Mouse (Mus musculus) heart, embryonic 14.5 days (tissue): ENCODE measurements around the gene Sat2. TPM values are rescaled to one million over a fixed set of nuclear protein-coding genes. Genes with fewer than 3 reads are reported as not detected.
A peak's percentile ranks its signal among the peaks of the same experiment; 100 is the strongest.

Experiments used
- ATAC-seq: fragments of 200-750 bp; cut with Nextera tagmentation; 2 replicates; pipeline ENCODE4 v1.8.0; 2017; ENCODE audit warnings: low read depth, moderate TSS enrichment; ENCODE audit not compliant: insufficient number of reproducible peaks, insufficient read depth, low FRiP score
- H3K27ac ChIP-seq, 2 experiments: fragments of 200-500 bp in 1 of 2; fragments of 300-500 bp in 1 of 2; sonication (generic) in 1 of 2; replicated peaks in 1 of 2; 2 replicates each; pipeline ENCODE4 v1.5.1; 2012 to 2014; ENCODE audit warnings: low read depth in 2 of 2, low read length in 2 of 2, control low read depth in 1 of 2, mild to moderate bottlenecking in 1 of 2, mixed read lengths in 1 of 2; ENCODE audit not compliant: control insufficient read depth in 1 of 2, insufficient read depth in 1 of 2
- H3K27me3 ChIP-seq: fragments of 300-500 bp; sonication (generic); 2 replicates; pipeline ENCODE4 v1.6.1; 2014; ENCODE audit warnings: mild to moderate bottlenecking, low read length, control low read depth; ENCODE audit not compliant: control insufficient read depth, insufficient read depth
- H3K36me3 ChIP-seq: fragments of 300-500 bp; sonication (generic); 2 replicates; pipeline ENCODE4 v1.6.1; 2014; ENCODE audit warnings: mild to moderate bottlenecking, control low read depth, low read length, mixed read lengths; ENCODE audit not compliant: control insufficient read depth, insufficient read depth
- H3K4me1 ChIP-seq, 2 experiments: fragments of 200-500 bp in 1 of 2; fragments of 300-500 bp in 1 of 2; sonication (generic) in 1 of 2; 2 replicates each; pipeline ENCODE4 v1.6.1; 2012 to 2014; ENCODE audit warnings: low read length in 2 of 2, control low read depth in 1 of 2, mixed read lengths in 1 of 2; ENCODE audit not compliant: control insufficient read depth in 2 of 2, insufficient read depth in 2 of 2
- H3K4me2 ChIP-seq: fragments of 300-500 bp; sonication (generic); 2 replicates; pipeline ENCODE4 v1.6.1; 2014; ENCODE audit warnings: mild to moderate bottlenecking, low read length
- H3K4me3 ChIP-seq, 2 experiments: fragments of 200-500 bp in 1 of 2; fragments of 300-500 bp in 1 of 2; sonication (generic) in 1 of 2; 2 replicates each; pipeline ENCODE4 v1.5.1; 2012 to 2014; ENCODE audit warnings: low read length in 2 of 2, mild to moderate bottlenecking in 2 of 2, control low read depth in 1 of 2, low read depth in 1 of 2, moderate library complexity in 1 of 2; ENCODE audit not compliant: control insufficient read depth in 1 of 2, insufficient read depth in 1 of 2
- H3K9ac ChIP-seq: fragments of 300-500 bp; sonication (generic); 2 replicates; pipeline ENCODE4 v1.6.1; 2014; ENCODE audit warnings: mild to moderate bottlenecking, low read length
- H3K9me3 ChIP-seq: fragments of 300-500 bp; sonication (generic); 2 replicates; pipeline ENCODE4 v1.6.1; 2016; ENCODE audit warnings: low read length, control low read depth; ENCODE audit not compliant: control insufficient read depth
- WGBS: fragments of 180-500 bp; shearing (Covaris S2); extraction: QIAGEN DNeasy Blood & Tissue Kit; methylation state at CpG from one replicate; pipeline ENCODE4 v1.1.7; 2014; 5-methylcytosine and 5-hydroxymethylcytosine counted together
- polyA plus RNA-seq: library from polyadenylated mRNA; unstranded; fragments of >200 nt; fragmentation: Nextera tagmentation; extraction: Ambion mirVana; gene quantifications from 2 replicates; pipeline ENCODE4 v1.2.1, GENCODE M21; 2014

Sat2 gene
- polyA plus RNA-seq, 1 experiment from 2014 or later: 17.9 TPM

- 83% methylated on average over 15 of the region's 15 CpGs for WGBS
- Histone ChIP-seq H3K4me3 (no peak overlapping the region), H3K27me3 (no peaks in the 10 kb centered on the region), H3K9ac (no peak overlapping the region), H3K27ac (no peak overlapping the region), H3K4me2 (no peak overlapping the region), H3K4me1 (peaks cover 4 to 19% of the 10 kb centered on the region in 2 experiments), H3K36me3 (peaks cover 63% of the 10 kb centered on the region), H3K9me3 (no peaks in the 10 kb centered on the region)
- ATAC-seq: no peak
Measured at GRCm38 (mm10) chr11:69657462-69657881, 35.6 kb downstream of the Sat2 start.

DNA sequence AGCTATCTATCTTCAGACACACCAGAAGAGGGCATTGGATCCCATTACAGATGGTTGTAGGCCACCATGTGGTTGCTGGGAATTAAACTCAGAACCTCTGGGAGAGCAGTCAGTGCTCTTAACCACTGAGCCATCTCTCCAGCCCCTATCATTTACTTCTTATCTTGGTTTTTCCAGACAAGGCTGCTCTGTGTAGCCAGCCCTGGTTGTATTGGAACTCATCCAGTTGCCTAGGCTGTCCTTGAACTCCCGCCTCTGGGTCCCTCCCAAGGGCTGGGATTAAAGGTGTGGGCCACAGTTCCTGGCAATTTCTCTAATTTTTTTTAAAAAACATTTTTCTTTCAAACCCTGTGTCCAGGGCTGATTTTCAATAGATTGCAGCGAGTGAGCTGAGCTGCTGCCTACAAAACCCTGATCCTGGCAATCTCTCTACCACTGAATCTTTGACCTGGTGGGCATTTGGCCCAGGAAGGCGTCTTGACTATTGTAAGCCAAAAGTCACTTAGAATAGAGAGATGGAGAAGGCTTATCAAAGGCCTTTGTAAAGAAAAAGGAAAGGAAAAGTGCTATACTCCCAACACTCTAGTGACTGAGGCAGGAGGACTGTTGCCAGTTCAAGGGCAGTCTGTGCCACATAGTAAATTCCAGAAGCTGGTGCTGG is 39.5 kb downstream of the Sat2 start:
- H3K9ac ChIP-seq: peak overlapping the region; percentile 78
- H3K4me2 ChIP-seq: peak overlapping the region; percentile 68
- peak overlapping the region; percentile 57 to 85 for H3K4me3 ChIP-seq
- no peak for ATAC-seq
- peak overlapping the region; percentile 91 to 99 for H3K27ac ChIP-seq
- no peaks in the 10 kb centered on the region for H3K9me3 ChIP-seq
- H3K27me3 ChIP-seq: no peaks in the 10 kb centered on the region
- 64% methylated on average over 3 of the region's 3 CpGs for WGBS
- H3K36me3 ChIP-seq: peaks cover 66% of the 10 kb centered on the region
- peaks cover 8 to 20% of the 10 kb centered on the region in 2 experiments for H3K4me1 ChIP-seq

DNA sequence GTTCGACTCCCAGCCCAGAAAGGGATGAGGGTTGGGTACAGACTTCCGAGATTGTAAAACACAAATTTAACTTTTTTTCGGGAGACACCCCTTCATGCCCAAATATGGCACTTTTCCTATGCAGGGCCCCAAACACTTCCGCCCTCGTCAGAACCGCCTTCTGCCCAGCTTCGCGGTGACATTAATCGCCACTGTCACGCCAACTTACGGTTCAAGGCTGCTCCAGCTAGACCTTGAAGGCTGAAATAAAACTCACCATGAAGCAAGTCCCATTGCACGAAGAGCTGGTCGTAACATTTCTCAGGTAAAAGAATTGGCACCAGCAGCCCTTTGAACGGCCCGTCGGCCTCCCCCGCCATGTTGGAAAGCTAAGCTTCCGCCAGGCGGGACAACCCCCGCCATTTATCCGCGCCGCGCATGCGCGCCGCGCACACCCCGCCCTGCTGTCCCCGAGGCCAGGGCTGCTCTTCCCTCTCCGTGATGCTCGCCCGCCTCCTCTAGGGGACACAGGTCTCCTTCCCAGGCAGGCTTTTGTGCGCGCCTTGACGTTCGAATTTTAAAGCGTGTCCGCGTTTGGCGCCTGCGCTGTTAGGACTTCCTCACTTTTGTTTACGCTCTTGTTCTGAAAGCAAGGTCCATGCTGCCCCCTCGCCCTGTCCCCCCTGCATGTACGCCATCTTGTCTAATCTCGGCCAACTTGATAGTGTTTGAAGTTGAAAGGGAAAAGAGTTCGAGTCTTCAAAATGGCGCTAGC is 40.6 kb downstream of the Sat2 start, which contains the start of gene Mpdu1:
Mpdu1 (minus strand) TSS at position 430 of the 754 bp plus-strand sequence.
- no peaks in the 10 kb centered on the region for H3K27me3 ChIP-seq
- peaks cover 8 to 20% of the 10 kb centered on the region in 2 experiments for H3K4me1 ChIP-seq
- H3K4me3 ChIP-seq: peak within 1 kb of the TSS; percentile 57 to 85
- peak; percentile 95 for ATAC-seq
- H3K27ac ChIP-seq: peak within 1 kb of the TSS; percentile 91 to 99
- under 1% methylated on average over 48 of the region's 48 CpGs for WGBS
- peaks cover 65% of the 10 kb centered on the region for H3K36me3 ChIP-seq
- H3K9me3 ChIP-seq: no peaks in the 10 kb centered on the region
- H3K4me2 ChIP-seq: peak within 1 kb of the TSS; percentile 68
- H3K9ac ChIP-seq: peak within 1 kb of the TSS; percentile 78

DNA sequence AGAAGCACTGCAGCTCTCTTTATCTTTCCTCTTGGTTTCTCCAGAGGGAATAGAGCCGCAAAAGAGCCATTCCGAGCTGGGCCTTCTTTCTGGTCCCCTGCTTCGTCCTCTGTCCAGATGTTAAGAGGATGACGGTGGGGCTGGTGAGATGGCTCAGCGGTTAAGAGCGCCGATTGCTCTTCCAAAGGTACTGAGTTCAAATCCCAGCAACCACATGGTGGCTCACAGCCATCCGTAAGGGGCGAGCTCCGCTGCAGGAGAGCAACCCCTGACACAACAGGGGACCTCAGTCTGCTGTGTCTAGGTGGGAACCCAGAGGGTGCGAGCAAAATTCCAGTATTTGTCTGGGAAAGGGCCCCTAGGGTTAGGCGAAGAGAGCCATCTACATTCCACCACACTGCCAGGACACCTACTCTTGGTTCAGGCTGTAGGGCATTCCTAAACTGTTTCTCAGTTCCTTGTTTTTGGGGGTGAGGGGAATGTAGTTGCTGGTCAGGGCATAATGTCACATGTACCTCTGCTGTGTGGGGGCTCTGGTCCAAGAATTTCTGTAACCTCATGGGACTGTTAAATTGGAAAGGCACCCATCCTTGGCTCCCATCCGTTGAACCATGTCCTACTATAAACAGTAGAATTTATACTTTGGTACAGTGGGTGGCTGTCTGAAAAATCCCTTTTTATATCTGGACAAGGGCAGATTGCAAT is 41.3 kb downstream of the Sat2 start:
- Histone ChIP-seq H3K4me2 (peak overlapping the region; percentile 68), H3K27me3 (no peaks in the 10 kb centered on the region), H3K36me3 (peaks cover 65% of the 10 kb centered on the region), H3K27ac (peak overlapping the region; percentile 84 to 91), H3K4me3 (peak overlapping the region; percentile 57 to 85), H3K4me1 (peaks cover 8 to 20% of the 10 kb centered on the region in 2 experiments), H3K9ac (peak overlapping the region; percentile 78), H3K9me3 (no peaks in the 10 kb centered on the region)
- ATAC-seq: no peak
- WGBS: 67% methylated on average over 13 of the region's 13 CpGs

- no peak overlapping the region for H3K4me2 ChIP-seq
- no peak for ATAC-seq
- peaks cover 65% of the 10 kb centered on the region for H3K36me3 ChIP-seq
- peak overlapping the region in 1 of 2 experiments; percentile 91; a peak in 2 of 4 replicates for H3K27ac ChIP-seq
- no peaks in the 10 kb centered on the region for H3K27me3 ChIP-seq
- no peak overlapping the region for H3K9ac ChIP-seq
- H3K4me3 ChIP-seq: no peak overlapping the region
- no peaks in the 10 kb centered on the region for H3K9me3 ChIP-seq
- WGBS: 88% methylated on average over 6 of the region's 6 CpGs
- H3K4me1 ChIP-seq: peaks cover 8 to 20% of the 10 kb centered on the region in 2 experiments
Measured at GRCm38 (mm10) chr11:69663795-69664194, 42.0 kb downstream of the Sat2 start.

- no peak for ATAC-seq
- Histone ChIP-seq H3K9me3 (no peaks in the 10 kb centered on the region), H3K27ac (no peak overlapping the region), H3K36me3 (peaks cover 70% of the 10 kb centered on the region), H3K4me1 (peaks cover 8 to 27% of the 10 kb centered on the region in 2 experiments), H3K9ac (no peak overlapping the region), H3K4me2 (no peak overlapping the region), H3K4me3 (no peak overlapping the region), H3K27me3 (no peaks in the 10 kb centered on the region)
- WGBS: 92% methylated on average over 7 of the region's 7 CpGs
Measured at GRCm38 (mm10) chr11:69664841-69665240, 43.0 kb downstream of the Sat2 start.

DNA sequence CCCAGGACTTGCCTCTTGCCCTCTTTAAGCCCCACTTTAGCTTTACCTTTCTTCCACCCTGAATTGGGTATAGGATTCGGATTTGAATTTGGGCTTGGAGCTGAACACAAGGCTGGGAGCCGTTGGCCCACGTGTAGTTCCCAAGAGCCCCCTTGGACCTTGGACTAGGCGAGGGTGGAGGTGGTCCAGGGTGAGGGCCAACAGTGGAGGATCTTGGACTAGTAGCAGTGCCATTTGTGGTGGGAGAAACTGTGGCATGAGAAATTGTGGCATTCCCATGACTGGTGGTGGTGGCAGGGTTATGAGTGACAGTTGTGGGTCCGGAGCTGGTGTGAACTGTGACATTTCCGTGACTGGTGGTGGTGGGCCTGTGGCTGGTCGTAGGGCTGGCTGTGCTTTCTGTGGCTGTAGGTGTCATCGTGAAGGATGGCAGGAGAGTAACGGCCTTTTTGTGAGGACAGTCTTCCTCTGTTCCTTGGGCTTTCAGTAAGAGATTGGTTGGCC is 43.7 kb downstream of the Sat2 start:
- WGBS: 66% methylated on average over 9 of the region's 9 CpGs
- no peak for ATAC-seq
- Histone ChIP-seq H3K4me3 (no peak overlapping the region), H3K27ac (0 out of 4 replicates have a peak overlapping the region, but pooled peaks have one; percentile 8 to 9), H3K36me3 (peaks cover 71% of the 10 kb centered on the region), H3K9ac (peak overlapping the region; percentile 21; the same call in 1 of the 2 replicates), H3K27me3 (no peaks in the 10 kb centered on the region), H3K4me2 (no peak overlapping the region), H3K4me1 (peaks cover 8 to 31% of the 10 kb centered on the region in 2 experiments), H3K9me3 (no peaks in the 10 kb centered on the region)
